Comparison of ENCODE assay signal across 9 mouse cellular contexts in genomic region chr4:125990143-125990542, GRCm38 (mm10). TPM values are rescaled to one million over a fixed set of nuclear protein-coding genes. Genes with fewer than 3 reads are reported as not detected.
DNase-seq lines count a peak whose midpoint lies in the region; ATAC-seq and TF ChIP-seq lines count a peak whose summit lies in the region.
"Had no signal": no experiment of that assay in that cellular context is flagged by ENCODE, and none has a peak within 500 bp of the region (broad histone marks: within the 10 kb centered on the region; RNA-seq: fewer than 3 reads in every experiment).

No protein-coding gene starts in this region.

- TF ChIP-seq CTCF in layer of hippocampus, adult 2 months (conservative IDR thresholded peaks at IDR 0.05) = peak; percentile 84

- ATAC-seq in common myeloid progenitor, adult 5-6 weeks (replicated peaks; ENCODE audit: low read depth, poor library complexity, severe bottlenecking) = peak; percentile 89

- H3K4me3 ChIP-seq in layer of hippocampus, adult 2 months = no peak overlapping the region
- H3K4me3 ChIP-seq: limb, embryonic 13.5 days had no signal

- DNase-seq in CD4-positive helper T cell, adult 2 months (ENCODE audit: low read depth, low spot score) = peak; percentile 40
- peak; percentile 89 for DNase-seq in ZHBTc4 (ENCODE audit: low read depth, low spot score)
- peak; percentile 70 for DNase-seq in gastrocnemius, postnatal 10 days
- peak; percentile 41 to 89 for DNase-seq in layer of hippocampus, adult 2 months (ENCODE audit: low spot score in 2 of 2)
- DNase-seq in lung, postnatal 14 days = peak; percentile 63
- DNase-seq in retina, postnatal 1 day = peak; percentile 88
- peak; percentile 51 for DNase-seq in urinary bladder, postnatal 14 days (ENCODE audit: low spot score)

- no peak overlapping the region for H3K27ac ChIP-seq in layer of hippocampus, adult 2 months
- H3K27ac ChIP-seq: limb, embryonic 13.5 days had no signal

RNA-seq across cellular contexts. Expression of gene Csf3r, which starts 34.2 kb away (rescaled TPM):
- total RNA-seq in common myeloid progenitor, adult 5-6 weeks (2017) = 33.3 and 34.0 TPM in 2 replicates
- 1 to 10 TPM in 1 of 2 experiments, not detected in 1; 1.1 TPM for total RNA-seq in gastrocnemius, postnatal 10 days (2021)
- 1 to 10 TPM; 4.7 to 6.6 TPM for total RNA-seq in layer of hippocampus, adult 2 months (2021)

RNA-seq across cellular contexts. Expression of gene Mrps15, which starts 56.6 kb away (rescaled TPM):
- total RNA-seq in common myeloid progenitor, adult 5-6 weeks (2017) = 62.6 and 83.8 TPM in 2 replicates
- total RNA-seq in gastrocnemius, postnatal 10 days (2021) = 10 to 100 TPM; 59.0 to 61.2 TPM
- total RNA-seq in layer of hippocampus, adult 2 months (2021) = 10 to 100 TPM; 46.2 to 48.6 TPM
